Mouse (Mus musculus): ENCODE measurements around the gene Fxr1. TPM values are rescaled to one million over a fixed set of nuclear protein-coding genes. Genes with fewer than 3 reads are reported as not detected.
A peak's percentile ranks its signal among the peaks of the same experiment; 100 is the strongest.
"Not testable (repeated sequence)": the region's sequence is repeated elsewhere in the genome, so short reads cannot be mapped to it uniquely, and the experiment has no call there.

Gene Fxr1
- total RNA-seq (2021) = 10 to 100 TPM; 65.8 to 81.0 TPM

DNA sequence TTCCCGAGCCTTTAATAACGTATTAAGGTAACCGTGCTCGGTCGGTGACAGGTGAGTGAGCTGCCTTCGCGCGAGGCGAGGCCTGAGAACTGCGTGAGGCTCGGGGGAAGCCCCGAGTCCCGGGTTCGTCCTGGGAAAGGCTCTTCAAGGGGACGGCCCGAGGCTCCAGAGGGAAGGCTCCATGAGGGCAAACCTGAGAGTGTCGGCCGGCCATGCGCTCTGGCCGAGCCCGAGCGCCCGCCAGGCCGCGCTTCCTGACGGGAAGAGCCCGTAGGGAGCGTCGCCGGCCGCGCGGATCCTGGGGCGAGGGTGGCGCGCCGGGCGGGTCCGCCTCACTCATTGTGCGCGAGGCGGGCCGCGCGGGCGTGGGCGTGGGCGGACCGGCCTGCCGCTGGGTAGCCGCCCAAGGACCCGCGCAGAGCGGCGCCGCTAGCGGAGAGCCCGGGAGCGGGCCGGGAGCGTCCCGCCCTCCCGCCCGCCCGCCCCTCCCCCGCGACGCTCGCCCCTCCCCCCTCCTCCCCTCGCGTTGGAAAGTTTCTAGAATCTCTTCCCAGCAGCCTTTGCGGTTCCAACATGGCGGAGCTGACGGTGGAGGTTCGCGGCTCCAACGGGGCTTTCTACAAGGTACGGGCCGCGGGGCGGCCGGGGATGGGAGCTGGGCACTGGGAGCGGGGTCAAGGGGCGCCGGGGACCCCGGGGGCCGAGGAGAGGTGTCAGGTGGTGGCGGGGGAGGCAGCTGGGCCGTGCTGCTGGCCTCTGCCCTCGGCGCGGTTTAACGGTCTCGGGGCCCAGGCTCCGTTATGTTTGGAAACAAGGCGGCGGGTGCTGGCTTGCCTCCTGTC, at the start of gene Fxr1:
TSS of gene Fxr1 (plus strand) at position 404 of the 842 bp plus-strand sequence.
- intact Hi-C loops (cut with DNase I) = no loop called here

DNA sequence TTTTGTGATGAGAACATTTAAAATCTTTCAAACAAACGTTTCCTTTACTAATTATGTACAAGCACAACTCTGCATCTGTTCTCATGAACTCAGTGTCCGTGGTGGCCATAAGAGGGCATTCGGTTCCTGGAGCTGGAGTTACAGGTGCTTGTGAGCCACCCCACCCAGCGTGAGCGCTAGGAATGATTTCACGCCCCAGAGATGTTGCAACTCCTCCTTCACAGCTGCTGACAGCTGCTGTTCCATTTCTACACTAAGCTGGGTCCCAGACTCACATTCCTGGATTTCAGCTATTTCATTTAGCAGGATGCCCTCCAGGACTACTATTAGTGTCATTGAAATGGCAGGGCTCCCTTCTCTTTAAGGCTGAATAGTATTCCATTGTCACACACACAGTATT, 40.3 kb upstream of the Fxr1 start:
- no peak for DNase-seq (ENCODE audit: low spot score in 2 of 2)
- intact Hi-C loops (cut with DNase I) = no loop called here

More for the DNA sequence above, at the start of gene Fxr1:
- peak; percentile 82 to 85 for DNase-seq (ENCODE audit: low spot score in 2 of 2)

DNA sequence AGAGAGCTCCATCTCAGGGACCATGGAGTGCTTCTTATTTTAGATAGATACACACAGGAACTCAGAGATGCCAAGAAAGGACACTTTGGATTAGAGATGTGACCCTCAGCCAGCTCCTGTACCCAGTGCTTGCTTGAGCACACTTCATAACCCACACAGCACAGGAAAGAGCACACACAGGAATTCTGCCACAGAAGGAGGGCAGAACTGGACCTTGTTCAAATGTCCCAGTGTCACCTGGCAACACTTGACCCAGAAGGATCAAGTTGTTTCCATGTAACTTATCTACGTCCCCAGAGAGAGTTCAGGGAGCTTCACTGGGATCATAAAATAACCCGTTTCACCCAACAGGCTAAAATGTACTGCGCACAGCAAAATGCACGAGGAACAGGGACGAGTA, 37.0 kb upstream of the Fxr1 start:
- DNase-seq (ENCODE audit: low spot score in 2 of 2) = no peak
- intact Hi-C loops (cut with DNase I) = no loop called here

DNA sequence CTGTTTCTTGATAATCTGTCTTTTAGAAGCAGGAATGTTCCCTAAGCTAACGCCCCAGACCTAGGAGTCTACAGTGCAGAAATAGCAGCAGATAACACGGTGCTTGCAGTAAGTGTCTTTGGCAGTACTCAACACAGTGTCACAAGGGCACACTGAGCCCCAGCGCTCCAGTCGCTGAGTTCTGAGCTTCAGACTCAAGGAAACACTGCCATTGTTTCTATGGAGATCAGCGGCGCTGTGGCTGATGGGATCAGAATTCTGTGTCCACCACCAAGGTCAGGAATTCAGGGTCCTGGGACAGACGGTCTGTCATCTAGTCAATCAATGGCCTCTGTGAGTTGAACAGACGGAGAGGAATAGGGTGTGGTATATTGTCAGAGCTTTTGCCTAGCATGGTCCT, 30.4 kb upstream of the Fxr1 start:
- intact Hi-C loops (cut with DNase I) = no loop called here
- no peak for DNase-seq (ENCODE audit: low spot score in 2 of 2)

DNA sequence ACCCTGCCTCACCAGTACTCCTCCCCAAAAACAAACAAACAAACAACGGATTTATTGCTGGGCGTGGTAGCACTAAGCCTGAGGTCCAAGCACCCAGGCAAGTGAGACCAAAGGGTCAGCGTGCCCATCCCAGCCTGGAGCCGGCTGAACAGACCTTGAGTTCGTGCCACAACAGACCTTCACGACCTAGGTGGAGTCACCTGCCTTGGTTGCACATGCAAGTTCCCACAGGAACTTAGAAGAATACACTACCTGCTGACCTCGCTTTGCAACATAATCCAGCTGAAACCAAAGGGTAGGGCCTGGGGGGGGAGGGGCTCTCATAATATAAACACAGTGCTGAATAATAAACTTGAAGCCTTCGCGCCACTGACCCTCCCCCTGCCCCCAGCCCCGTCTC, 29.3 kb upstream of the Fxr1 start:
- intact Hi-C loops (cut with DNase I) = no loop called here
- no peak for DNase-seq (ENCODE audit: low spot score in 2 of 2)

DNA sequence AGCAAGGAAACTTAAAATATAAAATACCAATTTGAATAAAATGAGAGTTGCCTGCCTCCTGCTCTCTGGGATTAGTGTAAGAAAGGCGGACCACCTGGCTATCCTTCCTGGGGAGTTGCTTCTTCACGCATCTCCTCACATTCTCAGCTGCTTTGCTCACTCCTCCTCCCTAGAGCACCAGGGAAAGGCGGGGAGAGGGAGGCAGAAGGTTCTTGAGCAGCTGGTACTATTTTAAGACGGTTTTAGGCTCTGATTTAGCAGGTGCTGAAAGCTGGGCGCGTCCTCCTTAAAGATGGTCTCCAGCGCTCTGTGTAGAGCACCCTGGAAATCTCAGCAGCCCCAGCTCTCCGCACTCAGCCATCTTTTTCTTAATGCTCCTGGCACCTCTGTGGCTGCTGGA, 28.8 kb upstream of the Fxr1 start:
- DNase-seq (ENCODE audit: low spot score in 2 of 2) = no peak
- intact Hi-C loops (cut with DNase I) = no loop called here

DNA sequence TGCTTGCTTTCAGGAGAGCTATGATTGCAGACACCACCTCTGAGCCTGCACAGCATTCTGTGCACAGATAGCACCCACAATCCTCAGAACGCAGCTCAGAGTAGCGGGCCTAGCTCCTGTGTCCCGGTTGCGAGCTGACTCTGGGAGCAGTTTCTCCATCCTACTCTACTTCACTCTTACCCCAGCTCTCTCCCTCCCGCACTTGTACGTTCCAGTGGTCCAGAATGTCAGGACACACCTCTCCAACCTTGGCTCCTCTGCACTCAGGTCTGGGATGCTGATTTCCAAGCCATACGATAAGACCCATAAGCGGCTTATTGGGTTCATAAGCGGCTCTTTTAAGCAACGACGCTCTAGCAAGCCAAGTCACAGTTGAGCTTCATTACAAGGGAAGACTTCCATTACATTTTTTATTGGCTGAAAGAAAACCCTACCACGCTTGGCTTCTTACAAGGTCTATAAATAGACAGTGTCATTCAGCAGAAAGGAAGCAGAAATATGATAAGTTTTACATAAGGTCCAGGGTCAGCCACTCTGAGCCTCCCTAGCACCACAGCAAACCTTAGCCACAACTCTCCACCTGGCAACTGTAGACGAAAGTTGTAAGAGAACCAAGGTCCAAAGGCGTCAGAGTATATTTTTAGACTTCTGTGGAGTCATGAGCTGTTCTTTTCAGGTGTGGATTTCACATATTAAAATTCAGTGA, 26.2 kb upstream of the Fxr1 start:
- no peak for DNase-seq (ENCODE audit: low spot score in 2 of 2)
- intact Hi-C loops (cut with DNase I) = no loop called here

DNA sequence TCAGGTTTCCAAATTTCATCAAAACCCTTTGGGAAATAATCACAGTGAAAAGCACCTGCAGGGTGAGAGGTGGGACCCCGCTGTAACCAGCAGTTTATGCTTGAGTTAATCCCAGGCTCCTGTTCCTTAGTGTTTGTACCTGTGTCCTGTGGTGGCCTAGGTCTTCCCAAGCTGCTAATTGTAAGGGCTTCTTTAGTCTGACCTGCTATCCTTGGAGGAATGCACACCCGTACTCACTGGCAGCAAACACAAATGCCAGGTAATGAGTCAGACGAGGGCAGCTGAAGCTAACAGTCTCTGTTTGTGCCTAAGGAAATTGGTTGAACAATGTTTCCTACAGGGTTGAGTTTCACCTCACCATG, 25.6 kb upstream of the Fxr1 start:
- intact Hi-C loops (cut with DNase I) = no loop called here
- DNase-seq (ENCODE audit: low spot score in 2 of 2) = no peak

DNA sequence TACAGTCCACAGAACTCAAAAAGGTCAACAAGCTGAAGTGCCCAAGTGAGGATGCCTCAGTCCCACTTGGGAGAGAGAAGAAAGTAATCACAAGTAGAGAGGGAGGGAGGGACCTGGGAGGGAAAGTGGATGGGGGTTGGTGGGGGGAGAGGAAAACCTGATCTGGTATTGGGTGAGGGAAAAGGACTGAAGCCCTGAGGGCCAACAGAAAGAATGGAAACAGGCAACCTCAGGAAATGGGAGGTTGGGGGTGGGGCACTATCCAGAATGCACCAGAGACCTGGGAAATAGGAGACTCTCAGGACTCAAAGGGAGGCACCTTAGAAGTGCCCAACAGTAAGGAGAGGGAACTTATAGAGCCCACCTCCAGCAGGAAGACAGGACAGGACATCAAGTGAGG, 18.1 kb upstream of the Fxr1 start:
- DNase-seq (ENCODE audit: low spot score in 2 of 2); intact Hi-C loops (cut with DNase I): not testable (repeated sequence)

DNA sequence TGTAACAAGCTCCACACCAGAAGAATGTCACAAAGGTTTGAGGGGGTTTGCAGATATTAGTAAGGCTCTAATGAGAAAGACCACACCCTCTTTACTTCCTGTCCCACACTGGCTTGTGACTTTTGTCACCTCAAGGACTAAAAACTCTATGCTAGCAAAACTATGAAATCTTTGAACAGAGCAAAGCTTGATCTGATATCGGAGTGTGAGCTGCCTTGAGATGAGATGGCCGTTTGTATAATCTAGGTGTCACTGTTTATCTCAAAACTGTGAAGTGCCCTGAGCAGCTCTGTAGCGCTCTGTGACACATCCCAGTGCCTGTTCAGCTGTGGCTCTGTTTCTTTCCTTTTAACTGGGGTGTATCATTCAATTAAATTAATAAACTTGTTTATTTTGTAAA, 15.9 kb upstream of the Fxr1 start:
- intact Hi-C loops (cut with DNase I) = no loop called here
- no peak for DNase-seq (ENCODE audit: low spot score in 2 of 2)

DNA sequence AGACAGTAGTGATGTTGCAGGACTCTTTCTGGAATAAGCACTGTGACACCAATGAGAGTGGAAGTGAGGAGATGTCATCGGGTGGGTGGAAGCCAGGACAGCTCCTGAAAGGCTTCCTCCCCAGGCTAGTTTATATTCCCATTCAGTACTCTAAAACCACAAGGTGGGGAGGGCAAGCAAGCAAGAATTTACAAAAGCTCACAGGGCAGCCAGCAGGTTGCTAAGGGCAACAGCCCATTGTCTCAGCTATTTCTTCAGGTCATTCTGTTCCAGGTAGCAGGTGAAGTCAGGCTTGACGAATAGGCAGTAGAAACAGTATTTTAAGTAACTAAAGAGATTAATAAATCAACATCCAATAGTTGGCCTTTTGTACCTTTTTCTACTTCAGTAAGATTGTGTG, 13.4 kb upstream of the Fxr1 start:
- intact Hi-C loops (cut with DNase I) = no loop called here
- no peak for DNase-seq (ENCODE audit: low spot score in 2 of 2)

DNA sequence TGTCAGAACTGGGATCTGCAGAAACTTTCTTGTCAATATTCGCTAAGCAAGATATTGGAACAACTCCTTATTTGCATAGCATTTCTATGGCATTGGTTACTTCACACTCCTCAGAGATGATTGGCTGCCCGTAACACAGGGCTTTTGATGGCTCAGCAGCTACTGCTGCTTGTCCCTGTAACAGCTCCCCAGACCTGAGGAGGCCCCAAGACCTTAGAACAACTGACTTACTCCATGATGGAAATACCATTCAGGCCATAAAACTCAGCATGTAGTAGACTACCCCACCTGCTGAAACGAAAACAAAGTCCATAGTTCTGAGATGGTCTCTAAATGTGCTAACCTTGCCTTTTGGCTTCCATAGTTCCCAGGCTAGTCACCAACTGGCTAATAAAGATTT, 12.9 kb upstream of the Fxr1 start:
- intact Hi-C loops (cut with DNase I) = no loop called here
- no peak for DNase-seq (ENCODE audit: low spot score in 2 of 2)

DNA sequence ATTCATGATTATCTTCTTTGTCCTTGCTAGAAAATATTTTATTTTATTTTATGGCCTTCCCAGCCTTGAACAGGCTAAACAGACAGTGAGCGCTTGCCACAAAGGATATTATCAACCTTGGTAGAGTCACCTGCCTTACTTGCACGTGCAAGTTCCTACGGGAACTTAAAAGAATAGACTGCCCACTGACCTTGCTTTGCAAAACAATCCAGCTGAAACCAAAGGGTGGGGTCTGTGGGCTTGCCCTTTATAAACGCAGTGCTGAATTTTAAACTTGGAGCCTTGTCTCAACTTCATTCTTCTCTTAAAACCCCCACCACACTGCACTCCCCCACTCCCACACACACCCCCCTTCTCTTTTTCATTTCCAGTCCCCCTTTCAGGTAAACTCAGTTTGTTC, 12.1 kb upstream of the Fxr1 start:
- intact Hi-C loops (cut with DNase I) = no loop called here
- no peak for DNase-seq (ENCODE audit: low spot score in 2 of 2)

DNA sequence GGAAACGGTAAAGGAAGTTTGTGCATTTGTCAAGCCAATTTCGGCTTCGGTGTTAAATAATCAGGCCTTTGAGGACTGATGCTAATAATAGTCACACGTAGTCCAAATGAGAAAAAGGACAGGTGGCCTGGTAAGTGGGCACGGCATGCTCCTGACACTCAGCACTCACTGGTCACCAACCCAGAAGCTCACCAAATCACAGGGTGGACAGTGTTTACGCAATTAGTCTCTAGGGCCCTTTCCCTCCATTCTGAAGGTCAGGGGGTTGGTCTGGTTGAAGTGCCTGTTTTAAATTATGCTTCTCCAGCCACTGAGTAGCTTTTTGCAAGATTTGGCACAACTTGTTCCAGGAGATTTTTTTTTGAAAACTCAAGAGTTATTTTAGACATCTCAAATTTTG, 11.6 kb upstream of the Fxr1 start:
- intact Hi-C loops (cut with DNase I) = no loop called here
- no peak for DNase-seq (ENCODE audit: low spot score in 2 of 2)

DNA sequence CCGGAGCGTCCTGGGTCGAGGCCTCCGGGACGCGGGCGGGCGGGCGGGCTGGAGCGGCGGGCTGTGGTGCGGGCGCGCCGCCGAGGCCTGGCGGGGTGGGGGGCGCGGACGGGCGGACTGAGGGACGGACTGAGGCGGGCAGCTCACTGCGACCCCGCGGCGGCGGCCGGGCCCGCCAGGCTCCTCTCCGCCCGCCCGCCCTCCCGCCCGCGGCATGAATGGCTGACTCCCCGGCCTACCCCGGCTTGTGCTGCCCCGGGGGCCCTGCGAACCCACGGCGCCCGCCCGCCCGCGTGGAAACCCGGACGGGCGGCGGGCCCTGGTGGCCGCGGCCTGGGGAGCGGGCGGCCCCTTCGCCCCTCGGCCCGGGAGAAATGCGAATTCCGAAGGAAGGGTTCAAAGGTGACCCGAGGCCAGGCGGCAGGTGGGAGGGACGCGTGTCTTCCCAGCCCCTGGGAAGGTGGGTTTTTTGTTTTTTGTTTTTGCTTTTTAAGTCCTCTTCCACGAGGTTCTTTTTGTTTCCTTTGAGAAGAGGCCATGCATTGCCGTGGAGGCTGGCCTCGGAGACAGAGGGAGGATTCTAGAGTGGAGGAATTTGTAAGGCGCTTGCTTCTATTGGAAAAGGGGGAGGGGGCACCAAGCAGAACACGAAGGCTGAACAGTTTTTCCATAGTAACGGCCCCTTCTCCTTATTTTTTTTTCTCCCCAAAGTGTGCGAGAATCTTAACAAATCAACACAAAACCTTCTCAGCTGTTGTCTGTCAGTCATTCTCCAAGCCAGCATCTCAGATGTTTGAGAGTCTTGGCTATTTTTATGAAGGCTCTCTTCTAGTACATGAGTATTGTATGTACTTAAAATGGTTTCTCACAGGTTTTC, 877 bp downstream of the Fxr1 start:
- DNase-seq (ENCODE audit: low spot score in 2 of 2) = peak in 1 of 2 experiments; percentile 12
- intact Hi-C loops (cut with DNase I) = no loop called here

DNA sequence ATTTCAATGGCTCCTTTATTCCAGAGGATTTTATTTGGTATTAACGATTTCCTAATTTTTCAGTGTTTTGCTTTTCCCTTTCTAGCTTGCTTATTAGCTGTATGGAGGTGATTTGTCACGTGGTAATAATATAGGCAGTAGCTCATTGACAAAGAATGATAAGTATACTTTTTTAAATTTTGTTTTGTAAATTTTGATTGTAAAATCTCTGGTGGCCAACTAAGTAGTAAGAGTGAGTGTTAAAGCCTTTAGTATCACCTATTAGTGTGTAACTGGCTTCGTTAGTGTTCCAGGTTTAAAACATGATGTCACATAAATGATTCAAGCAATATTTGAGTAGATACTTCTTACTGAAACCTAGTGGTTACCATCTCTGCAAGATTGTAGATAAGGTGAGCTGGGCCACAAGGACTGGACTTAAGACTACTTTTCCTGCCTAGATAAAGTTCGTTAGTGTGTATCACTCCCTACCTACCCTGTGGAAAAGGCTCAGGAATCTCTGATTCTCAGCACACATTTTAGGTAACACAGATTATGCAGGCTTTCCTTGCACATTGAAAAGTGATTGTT, 1.6 kb downstream of the Fxr1 start:
- intact Hi-C loops (cut with DNase I) = no loop called here
- no peak for DNase-seq (ENCODE audit: low spot score in 2 of 2)

DNA sequence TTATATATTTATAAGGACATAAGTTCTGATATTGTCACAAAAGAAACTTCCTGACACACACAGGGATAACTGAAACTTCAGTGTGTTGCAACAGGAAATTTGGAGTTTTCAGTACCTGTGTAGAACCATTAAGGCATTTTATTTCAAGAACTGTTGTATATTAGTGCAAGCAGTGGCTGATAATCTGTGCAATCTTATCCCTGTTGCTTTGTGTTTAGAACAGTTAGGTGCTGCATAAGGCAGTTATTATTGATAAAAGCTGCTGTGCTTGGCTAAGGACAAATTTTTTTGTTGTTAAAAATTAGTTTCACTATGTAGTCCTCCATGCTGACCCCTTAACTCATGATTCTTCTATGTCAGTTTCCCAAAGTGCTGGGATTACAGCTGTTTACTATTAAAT, 9.2 kb downstream of the Fxr1 start:
- DNase-seq (ENCODE audit: low spot score in 2 of 2) = no peak
- intact Hi-C loops (cut with DNase I) = no loop called here

DNA sequence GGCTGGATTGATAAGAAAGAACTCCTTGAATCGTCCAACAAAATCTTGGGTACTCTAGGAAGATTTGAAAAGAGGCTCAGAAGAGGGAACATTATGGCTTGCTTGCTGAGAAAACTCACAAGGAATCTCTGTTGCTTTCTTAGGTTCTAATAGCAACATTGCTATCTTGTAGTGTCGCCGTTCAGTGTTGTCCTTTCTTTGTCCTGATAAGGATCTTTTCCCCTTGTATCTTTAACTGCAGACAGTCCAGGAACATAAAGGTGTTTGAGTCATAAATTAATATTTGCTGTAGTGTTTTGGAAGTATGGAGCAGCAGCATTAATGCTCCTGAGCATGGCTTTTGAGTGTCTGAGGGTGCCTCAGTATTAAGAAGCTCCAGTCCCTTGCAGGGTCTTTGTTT, 10.9 kb downstream of the Fxr1 start:
- intact Hi-C loops (cut with DNase I) = no loop called here
- DNase-seq (ENCODE audit: low spot score in 2 of 2) = no peak

DNA sequence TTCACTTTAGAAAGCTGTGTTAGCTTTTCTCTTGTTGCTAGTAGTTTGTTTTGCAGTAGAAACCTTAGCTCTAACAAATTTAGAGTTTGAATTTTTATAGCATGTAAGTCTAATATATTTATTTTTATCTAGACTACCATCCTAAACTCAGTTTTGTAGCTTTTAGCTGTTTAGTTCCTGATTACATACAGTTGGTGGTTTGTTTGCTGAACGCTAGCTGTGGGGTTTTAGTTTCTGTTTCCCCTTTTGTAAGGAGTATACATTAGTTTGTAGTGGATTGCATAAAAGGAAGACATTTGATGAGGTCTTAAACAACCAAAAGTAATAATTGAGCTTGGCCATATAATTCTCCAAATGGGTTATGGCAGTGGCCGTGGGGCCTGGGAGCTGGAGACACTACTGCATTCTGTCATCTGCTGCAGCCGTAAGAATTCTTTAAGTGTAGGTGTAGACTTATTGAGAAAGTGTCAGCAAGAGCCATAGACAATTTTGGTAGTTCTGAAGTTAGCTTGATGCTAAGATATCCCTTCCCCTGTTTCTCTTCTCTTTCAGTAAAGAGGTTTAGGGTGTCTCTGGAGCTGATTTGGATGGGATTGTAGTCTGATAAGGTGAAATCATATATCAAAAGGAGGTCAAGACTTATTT, 14.1 kb downstream of the Fxr1 start:
- DNase-seq (ENCODE audit: low spot score in 2 of 2) = no peak
- intact Hi-C loops (cut with DNase I) = no loop called here

DNA sequence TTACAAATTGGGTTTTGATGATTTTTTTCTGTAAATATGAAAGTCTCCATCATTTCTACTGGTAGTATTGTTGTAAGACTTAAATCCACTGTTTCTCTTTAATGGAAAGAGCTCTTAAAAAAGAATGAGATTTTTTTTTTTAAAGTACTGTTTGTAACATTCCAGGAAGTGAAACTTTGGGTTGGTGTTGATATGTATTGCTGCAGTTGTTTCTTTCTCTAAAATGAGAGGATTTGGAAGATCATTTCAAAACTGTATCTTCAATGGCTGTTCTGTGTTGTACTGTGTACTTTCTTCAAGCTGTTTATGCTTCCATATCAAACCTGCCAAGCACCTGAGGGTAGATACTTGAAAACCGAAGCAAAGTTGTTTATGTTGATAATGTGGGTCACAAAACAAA, 15.1 kb downstream of the Fxr1 start:
- intact Hi-C loops (cut with DNase I) = no loop called here

More for the DNA sequence above, 15.1 kb downstream of the Fxr1 start:
- no peak for DNase-seq (ENCODE audit: low spot score in 2 of 2)

All from left cerebral cortex, postnatal 36 days (tissue).